Mouse (Mus musculus): ENCODE measurements around the gene Xpr1.

GRCm38 (mm10) chr1:155462582-155462981 lies 45.4 kb upstream of the Xpr1 start:
- TF ChIP-seq POLR2A (IDR thresholded peaks at IDR 0.05; ENCODE audit: borderline replicate concordance, low read depth, low read length) (no peak), CTCF (IDR thresholded peaks at IDR 0.05; ENCODE audit: low read depth, low read length) (no peak)

Data from bone marrow macrophage, adult 2 months (primary cell).